Mouse (Mus musculus): Measurements from ENCODE around the gene Nfkbid. TPM values are rescaled to one million over a fixed set of nuclear protein-coding genes. Genes with fewer than 3 reads are reported as not detected.

Nfkbid gene
- 1.8 and 2.9 TPM in 2 replicates for polyA plus RNA-seq (2014; fragmentation: Nextera tagmentation; extraction: Ambion mirVana)

- no peaks in the 10 kb centered on the region for H3K27me3 ChIP-seq (ENCODE audit: control insufficient read depth, insufficient read depth, low read length)
- WGBS, result 11% methylated on average over 31 of the region's 31 CpGs
- H3K27ac ChIP-seq, result peak within 1 kb of the TSS; percentile 55
- H3K4me3 ChIP-seq (replicated peaks; ENCODE audit: low read length), result peak within 1 kb of the TSS; percentile 60
- no peaks in the 10 kb centered on the region for H3K9me3 ChIP-seq (ENCODE audit: control insufficient read depth, low read length)
- H3K36me3 ChIP-seq (replicated peaks; ENCODE audit: control insufficient read depth, insufficient read depth), result no peaks in the 10 kb centered on the region
- DNase-seq (ENCODE audit: low spot score) (no peak), ATAC-seq (ENCODE audit: low FRiP score) (peak; percentile 18; the same call in 1 of the 2 replicates)
- H3K9ac ChIP-seq, result peak within 1 kb of the TSS; percentile 75
- H3K4me1 ChIP-seq (replicated peaks; ENCODE audit: control insufficient read depth, insufficient read depth, low read length), result peaks cover 20% of the 10 kb centered on the region
- H3K4me2 ChIP-seq (replicated peaks), result peak within 1 kb of the TSS; percentile 97
Measured at GRCm38 (mm10) chr7:30421175-30421889, at the start of gene Nfkbid. Gene Nfkbid, plus strand, starts transcription at chr7:30421732.

- under 1% methylated on average over 21 of the region's 21 CpGs for WGBS
Measured at GRCm38 (mm10) chr7:30373501-30373962, 48.0 kb upstream of the Nfkbid start.

GRCm38 (mm10) chr7:30380061-30380460 is 41.5 kb upstream of the Nfkbid start:
- ATAC-seq (ENCODE audit: low FRiP score) (no peak), DNase-seq (ENCODE audit: low spot score) (no peak)
- no peak overlapping the region for H3K27ac ChIP-seq
- no peak overlapping the region for H3K4me3 ChIP-seq (replicated peaks; ENCODE audit: low read length)
- H3K36me3 ChIP-seq (replicated peaks; ENCODE audit: control insufficient read depth, insufficient read depth), result no peaks in the 10 kb centered on the region
- no peak overlapping the region for H3K4me2 ChIP-seq (replicated peaks)
- no peaks in the 10 kb centered on the region for H3K4me1 ChIP-seq (replicated peaks; ENCODE audit: control insufficient read depth, insufficient read depth, low read length)
- H3K9ac ChIP-seq, result no peak overlapping the region
- WGBS, result 67% methylated on average over 5 of the region's 5 CpGs
- H3K27me3 ChIP-seq (ENCODE audit: control insufficient read depth, insufficient read depth, low read length), result no peaks in the 10 kb centered on the region
- no peaks in the 10 kb centered on the region for H3K9me3 ChIP-seq (ENCODE audit: control insufficient read depth, low read length)

More at GRCm38 (mm10) chr7:30373501-30373962, 48.0 kb upstream of the Nfkbid start:
- H3K4me3 ChIP-seq (replicated peaks; ENCODE audit: low read length), result peak overlapping the region; percentile 38
- peak overlapping the region; percentile 58 for H3K4me2 ChIP-seq (replicated peaks)
- H3K4me1 ChIP-seq (replicated peaks; ENCODE audit: control insufficient read depth, insufficient read depth, low read length), result no peaks in the 10 kb centered on the region
- DNase-seq (ENCODE audit: low spot score) (peak; percentile 96), ATAC-seq (ENCODE audit: low FRiP score) (peak; percentile 100)
- H3K27me3 ChIP-seq (ENCODE audit: control insufficient read depth, insufficient read depth, low read length), result no peaks in the 10 kb centered on the region
- no peaks in the 10 kb centered on the region for H3K9me3 ChIP-seq (ENCODE audit: control insufficient read depth, low read length)
- H3K27ac ChIP-seq, result peak overlapping the region; percentile 89
- peak overlapping the region; percentile 69 for H3K9ac ChIP-seq
- H3K36me3 ChIP-seq (replicated peaks; ENCODE audit: control insufficient read depth, insufficient read depth), result no peaks in the 10 kb centered on the region

- DNase-seq (ENCODE audit: low spot score), result no peak
- Histone ChIP-seq H3K27ac (no peak overlapping the region), H3K4me1 (replicated peaks; ENCODE audit: control insufficient read depth, insufficient read depth, low read length) (no peaks in the 10 kb centered on the region), H3K9me3 (ENCODE audit: control insufficient read depth, low read length) (no peaks in the 10 kb centered on the region), H3K4me3 (replicated peaks; ENCODE audit: low read length) (no peak overlapping the region), H3K9ac (no peak overlapping the region), H3K36me3 (replicated peaks; ENCODE audit: control insufficient read depth, insufficient read depth) (no peaks in the 10 kb centered on the region), H3K27me3 (ENCODE audit: control insufficient read depth, insufficient read depth, low read length) (no peaks in the 10 kb centered on the region), H3K4me2 (replicated peaks) (no peak overlapping the region)
- WGBS, result 89% methylated on average over 9 of the region's 9 CpGs
- no peak for ATAC-seq (ENCODE audit: low FRiP score)
Measured at GRCm38 (mm10) chr7:30384106-30384505, 37.4 kb upstream of the Nfkbid start.

- H3K36me3 ChIP-seq (replicated peaks; ENCODE audit: control insufficient read depth, insufficient read depth), result no peaks in the 10 kb centered on the region
- no peak overlapping the region for H3K4me3 ChIP-seq (replicated peaks; ENCODE audit: low read length)
- 73% methylated on average over 4 of the region's 4 CpGs for WGBS
- ATAC-seq (ENCODE audit: low FRiP score), result no peak
- H3K27me3 ChIP-seq (ENCODE audit: control insufficient read depth, insufficient read depth, low read length), result no peaks in the 10 kb centered on the region
- no peaks in the 10 kb centered on the region for H3K9me3 ChIP-seq (ENCODE audit: control insufficient read depth, low read length)
- no peak overlapping the region for H3K27ac ChIP-seq
- H3K4me1 ChIP-seq (replicated peaks; ENCODE audit: control insufficient read depth, insufficient read depth, low read length), result no peaks in the 10 kb centered on the region
- DNase-seq (ENCODE audit: low spot score), result no peak
- H3K9ac ChIP-seq, result no peak overlapping the region
- no peak overlapping the region for H3K4me2 ChIP-seq (replicated peaks)
Measured at GRCm38 (mm10) chr7:30392746-30393520, 28.6 kb upstream of the Nfkbid start.

GRCm38 (mm10) chr7:30393631-30394030 is 27.9 kb upstream of the Nfkbid start:
- no peaks in the 10 kb centered on the region for H3K27me3 ChIP-seq (ENCODE audit: control insufficient read depth, insufficient read depth, low read length)
- no peak overlapping the region for H3K9ac ChIP-seq
- 88% methylated on average over 4 of the region's 4 CpGs for WGBS
- H3K9me3 ChIP-seq (ENCODE audit: control insufficient read depth, low read length), result no peaks in the 10 kb centered on the region
- no peaks in the 10 kb centered on the region for H3K36me3 ChIP-seq (replicated peaks; ENCODE audit: control insufficient read depth, insufficient read depth)
- H3K4me1 ChIP-seq (replicated peaks; ENCODE audit: control insufficient read depth, insufficient read depth, low read length), result no peaks in the 10 kb centered on the region
- H3K4me3 ChIP-seq (replicated peaks; ENCODE audit: low read length), result no peak overlapping the region
- H3K27ac ChIP-seq, result no peak overlapping the region
- DNase-seq (ENCODE audit: low spot score), result no peak
- no peak overlapping the region for H3K4me2 ChIP-seq (replicated peaks)
- no peak for ATAC-seq (ENCODE audit: low FRiP score)

- ATAC-seq (ENCODE audit: low FRiP score), result no peak
- WGBS, result 67% methylated on average over 11 of the region's 11 CpGs
Measured at GRCm38 (mm10) chr7:30394379-30394778, 27.2 kb upstream of the Nfkbid start.

GRCm38 (mm10) chr7:30394871-30395270 is 26.7 kb upstream of the Nfkbid start:
- H3K4me2 ChIP-seq (replicated peaks), result no peak overlapping the region
- H3K4me1 ChIP-seq (replicated peaks; ENCODE audit: control insufficient read depth, insufficient read depth, low read length), result no peaks in the 10 kb centered on the region
- WGBS, result 48% methylated on average over 2 of the region's 2 CpGs
- no peak overlapping the region for H3K27ac ChIP-seq
- DNase-seq (ENCODE audit: low spot score), result no peak
- H3K9ac ChIP-seq, result no peak overlapping the region
- no peaks in the 10 kb centered on the region for H3K9me3 ChIP-seq (ENCODE audit: control insufficient read depth, low read length)
- H3K27me3 ChIP-seq (ENCODE audit: control insufficient read depth, insufficient read depth, low read length), result no peaks in the 10 kb centered on the region
- no peak for ATAC-seq (ENCODE audit: low FRiP score)
- no peak overlapping the region for H3K4me3 ChIP-seq (replicated peaks; ENCODE audit: low read length)
- H3K36me3 ChIP-seq (replicated peaks; ENCODE audit: control insufficient read depth, insufficient read depth), result no peaks in the 10 kb centered on the region

More at GRCm38 (mm10) chr7:30394379-30394778, 27.2 kb upstream of the Nfkbid start:
- Histone ChIP-seq H3K9me3 (ENCODE audit: control insufficient read depth, low read length) (no peaks in the 10 kb centered on the region), H3K4me1 (replicated peaks; ENCODE audit: control insufficient read depth, insufficient read depth, low read length) (no peaks in the 10 kb centered on the region), H3K27me3 (ENCODE audit: control insufficient read depth, insufficient read depth, low read length) (no peaks in the 10 kb centered on the region), H3K4me3 (replicated peaks; ENCODE audit: low read length) (no peak overlapping the region), H3K27ac (peak overlapping the region; percentile 58; the same call in 1 of the 2 replicates), H3K4me2 (replicated peaks) (no peak overlapping the region), H3K9ac (no peak overlapping the region), H3K36me3 (replicated peaks; ENCODE audit: control insufficient read depth, insufficient read depth) (no peaks in the 10 kb centered on the region)
- DNase-seq (ENCODE audit: low spot score), result no peak

GRCm38 (mm10) chr7:30399671-30400070 is 21.9 kb upstream of the Nfkbid start:
- Histone ChIP-seq H3K9ac (no peak overlapping the region), H3K36me3 (replicated peaks; ENCODE audit: control insufficient read depth, insufficient read depth) (no peaks in the 10 kb centered on the region), H3K4me3 (replicated peaks; ENCODE audit: low read length) (no peak overlapping the region), H3K4me2 (replicated peaks) (no peak overlapping the region), H3K27me3 (ENCODE audit: control insufficient read depth, insufficient read depth, low read length) (no peaks in the 10 kb centered on the region), H3K9me3 (ENCODE audit: control insufficient read depth, low read length) (no peaks in the 10 kb centered on the region), H3K27ac (no peak overlapping the region), H3K4me1 (replicated peaks; ENCODE audit: control insufficient read depth, insufficient read depth, low read length) (no peaks in the 10 kb centered on the region)
- ATAC-seq (ENCODE audit: low FRiP score) (no peak), DNase-seq (ENCODE audit: low spot score) (no peak)
- WGBS, result 44% methylated on average over 7 of the region's 7 CpGs
